ENCODE assay signal across 7 mouse cellular contexts in the genomic region with DNA sequence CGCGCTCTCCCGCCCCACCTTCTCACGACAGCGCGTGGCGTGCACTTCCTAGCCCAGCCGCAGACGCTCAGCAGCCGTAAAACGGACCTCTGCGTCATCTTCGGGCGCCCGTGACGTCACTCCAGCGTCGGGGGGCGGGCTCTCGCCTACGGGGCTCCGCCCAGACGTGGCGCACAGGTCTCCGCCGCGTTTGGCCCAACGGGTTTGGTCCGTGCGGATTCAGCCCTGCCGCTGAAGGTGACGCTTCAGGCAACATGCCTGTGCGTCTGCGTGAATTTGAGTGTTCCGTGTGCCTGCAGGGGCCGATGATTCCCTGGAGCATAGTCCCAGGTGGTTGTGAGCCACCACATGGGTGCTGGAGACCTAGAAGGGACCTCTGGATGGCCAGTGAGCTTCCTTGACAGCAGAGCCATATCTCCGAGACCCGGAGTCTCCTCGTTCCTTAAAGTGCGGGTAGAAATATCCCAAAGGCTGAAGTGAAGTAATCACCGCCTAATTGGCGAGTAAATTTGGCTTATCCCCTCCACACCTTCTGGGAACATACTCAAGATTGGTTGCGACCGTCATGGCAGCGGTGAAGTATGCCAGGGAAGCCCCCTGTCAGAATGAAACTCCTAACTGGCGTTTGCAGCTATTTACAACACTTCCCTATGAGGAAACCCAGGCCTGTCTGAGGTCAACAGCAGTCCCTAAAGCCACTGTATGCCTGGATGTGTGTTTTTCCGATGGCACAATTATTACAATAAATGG. TPM values are rescaled to one million over a fixed set of nuclear protein-coding genes. Genes with fewer than 3 reads are reported as not detected.
A peak's percentile ranks its signal among the peaks of the same experiment; 100 is the strongest.
DNase-seq lines count a peak whose midpoint lies in the region; ATAC-seq and TF ChIP-seq lines count a peak whose summit lies in the region.

A gene (minus strand): TSS at position 110 of the 750 bp plus-strand sequence.

- TF ChIP-seq POLR2A in small intestine, adult 2 months (IDR thresholded peaks at IDR 0.05; ENCODE audit: low read depth, low read length): peak; percentile 87

- H3K36me3 ChIP-seq in embryonic facial prominence, embryonic 10.5 days (replicated peaks): peaks cover 10% of the 10 kb centered on the region
- H3K36me3 ChIP-seq in intestine, postnatal 0 days (ENCODE audit: control insufficient read depth, insufficient read depth): no peaks in the 10 kb centered on the region
- no peaks in the 10 kb centered on the region for H3K36me3 ChIP-seq in midbrain, embryonic 12.5 days
- H3K36me3 ChIP-seq in small intestine, adult 2 months (ENCODE audit: control insufficient read depth, insufficient read depth, low read length): peaks cover 5% of the 10 kb centered on the region; the same call in 1 of the 2 replicates

- H3K4me2 ChIP-seq in intestine, postnatal 0 days (replicated peaks; ENCODE audit: low read depth): peak within 1 kb of the TSS; percentile 81
- H3K4me2 ChIP-seq in midbrain, embryonic 12.5 days (replicated peaks): peak within 1 kb of the TSS; percentile 71

- under 1% methylated on average over 47 of the region's 47 CpGs for WGBS in embryonic facial prominence, embryonic 10.5 days
- WGBS in intestine, postnatal 0 days: under 1% methylated on average over 47 of the region's 47 CpGs
- under 1% methylated on average over 46 of the region's 47 CpGs for WGBS in midbrain, embryonic 12.5 days
- under 1% methylated on average over 47 of the region's 47 CpGs for WGBS in small intestine, adult 2 months

- no peaks in the 10 kb centered on the region for H3K9me3 ChIP-seq in embryonic facial prominence, embryonic 10.5 days
- no peaks in the 10 kb centered on the region for H3K9me3 ChIP-seq in intestine, postnatal 0 days (ENCODE audit: control insufficient read depth)
- H3K9me3 ChIP-seq in midbrain, embryonic 12.5 days: no peaks in the 10 kb centered on the region

- peak; percentile 99 for DNase-seq in adrenal gland, postnatal 10 days
- DNase-seq in embryonic facial prominence, embryonic 10.5 days (ENCODE audit: low spot score): peak; percentile 99
- peak; percentile 41 for DNase-seq in gonadal fat pad, adult 2 months (ENCODE audit: low read depth)
- DNase-seq in left cerebral cortex, postnatal 4 days: peak; percentile 97

- peaks cover 9% of the 10 kb centered on the region for H3K4me1 ChIP-seq in embryonic facial prominence, embryonic 10.5 days
- no peaks in the 10 kb centered on the region for H3K4me1 ChIP-seq in intestine, postnatal 0 days (replicated peaks; ENCODE audit: control insufficient read depth, insufficient read depth, low read length)
- peaks cover 5% of the 10 kb centered on the region; the same call in 1 of the 2 replicates for H3K4me1 ChIP-seq in midbrain, embryonic 12.5 days
- H3K4me1 ChIP-seq in small intestine, adult 2 months (ENCODE audit: control insufficient read depth, insufficient read depth, insufficient read length, low read length): no peaks in the 10 kb centered on the region; the same call in 1 of the 2 replicates

- ATAC-seq in intestine, postnatal 0 days: peak; percentile 97
- ATAC-seq in midbrain, embryonic 12.5 days (ENCODE audit: low FRiP score, low read depth): peak; percentile 97

- no peaks in the 10 kb centered on the region for H3K27me3 ChIP-seq in embryonic facial prominence, embryonic 10.5 days (replicated peaks; ENCODE audit: low read depth, poor library complexity, severe bottlenecking)
- no peaks in the 10 kb centered on the region for H3K27me3 ChIP-seq in intestine, postnatal 0 days (replicated peaks; ENCODE audit: control insufficient read depth, insufficient read depth, low read length)
- H3K27me3 ChIP-seq in midbrain, embryonic 12.5 days: no peaks in the 10 kb centered on the region
- no peaks in the 10 kb centered on the region for H3K27me3 ChIP-seq in small intestine, adult 2 months (ENCODE audit: control insufficient read depth, insufficient read depth, low read length)

- H3K27ac ChIP-seq in embryonic facial prominence, embryonic 10.5 days (replicated peaks): peak within 1 kb of the TSS; percentile 89
- peak within 1 kb of the TSS; percentile 82 for H3K27ac ChIP-seq in intestine, postnatal 0 days (ENCODE audit: low read depth, low read length)
- peak within 1 kb of the TSS; percentile 81 for H3K27ac ChIP-seq in midbrain, embryonic 12.5 days (replicated peaks)
- H3K27ac ChIP-seq in small intestine, adult 2 months (ENCODE audit: insufficient read depth, low read depth, low read length): peak within 1 kb of the TSS; percentile 78

- TF ChIP-seq CTCF in intestine, postnatal 0 days (IDR thresholded peaks at IDR 0.05; ENCODE audit: low read depth): peak; percentile 53
- TF ChIP-seq CTCF in small intestine, adult 2 months (IDR thresholded peaks at IDR 0.05; ENCODE audit: extremely low read depth, insufficient read length, insufficient replicate concordance, low read depth, low read length): no peak

- peak within 1 kb of the TSS; percentile 78 for H3K4me3 ChIP-seq in embryonic facial prominence, embryonic 10.5 days
- H3K4me3 ChIP-seq in intestine, postnatal 0 days (ENCODE audit: low read depth, low read length): peak within 1 kb of the TSS; percentile 72
- peak within 1 kb of the TSS; percentile 67 for H3K4me3 ChIP-seq in midbrain, embryonic 12.5 days
- peak within 1 kb of the TSS; percentile 82 for H3K4me3 ChIP-seq in small intestine, adult 2 months (ENCODE audit: low read depth, low read length)

- intact Hi-C loops in left cerebral cortex, postnatal 4 days (cut with DNase I): no loop called here

- H3K9ac ChIP-seq in intestine, postnatal 0 days (ENCODE audit: low read depth, low read length): peak within 1 kb of the TSS; percentile 77
- peak within 1 kb of the TSS; percentile 74 for H3K9ac ChIP-seq in midbrain, embryonic 12.5 days (replicated peaks)

RNA-seq across cellular contexts. Expression of the gene that starts here (rescaled TPM):
- total RNA-seq in adrenal gland, postnatal 10 days (2021): 10 to 100 TPM; 17.4 to 25.7 TPM
- polyA plus RNA-seq in embryonic facial prominence, embryonic 10.5 days (2016; fragmentation: Nextera tagmentation; extraction: Ambion mirVana): 23.2 and 26.2 TPM in 2 replicates
- polyA plus RNA-seq in gonadal fat pad, adult 2 months (2012; rRNA removed): 16.0 and 16.2 TPM in 2 replicates
- polyA plus RNA-seq in intestine, postnatal 0 days (2015; fragmentation: Nextera tagmentation; extraction: Ambion mirVana): 4.1 and 7.5 TPM in 2 replicates
- total RNA-seq in left cerebral cortex, postnatal 4 days (2021): 10 to 100 TPM; 25.5 to 27.0 TPM
- 19.9 TPM in 2 replicates for polyA plus RNA-seq in midbrain, embryonic 12.5 days (2016; fragmentation: Nextera tagmentation; extraction: Ambion mirVana)
- 1.2 and 2.2 TPM in 2 replicates for polyA plus RNA-seq in small intestine, adult 2 months (2012; rRNA removed)

Comparison
In these comparisons a context has a peak if more than half of its experiments do, and no peak if none do; other contexts are left out.
1. Peak in every context shown above with its lines: DNase-seq, ATAC-seq, H3K4me3 ChIP-seq and H3K27ac ChIP-seq.
2. DNase-seq: peak in every context shown above with its lines; median percentile 99 in adrenal gland, postnatal 10 days; 99 in embryonic facial prominence, embryonic 10.5 days; 97 in left cerebral cortex, postnatal 4 days; 41 in gonadal fat pad, adult 2 months.